Mouse (Mus musculus): ENCODE results near the gene Lysmd3.

DNA sequence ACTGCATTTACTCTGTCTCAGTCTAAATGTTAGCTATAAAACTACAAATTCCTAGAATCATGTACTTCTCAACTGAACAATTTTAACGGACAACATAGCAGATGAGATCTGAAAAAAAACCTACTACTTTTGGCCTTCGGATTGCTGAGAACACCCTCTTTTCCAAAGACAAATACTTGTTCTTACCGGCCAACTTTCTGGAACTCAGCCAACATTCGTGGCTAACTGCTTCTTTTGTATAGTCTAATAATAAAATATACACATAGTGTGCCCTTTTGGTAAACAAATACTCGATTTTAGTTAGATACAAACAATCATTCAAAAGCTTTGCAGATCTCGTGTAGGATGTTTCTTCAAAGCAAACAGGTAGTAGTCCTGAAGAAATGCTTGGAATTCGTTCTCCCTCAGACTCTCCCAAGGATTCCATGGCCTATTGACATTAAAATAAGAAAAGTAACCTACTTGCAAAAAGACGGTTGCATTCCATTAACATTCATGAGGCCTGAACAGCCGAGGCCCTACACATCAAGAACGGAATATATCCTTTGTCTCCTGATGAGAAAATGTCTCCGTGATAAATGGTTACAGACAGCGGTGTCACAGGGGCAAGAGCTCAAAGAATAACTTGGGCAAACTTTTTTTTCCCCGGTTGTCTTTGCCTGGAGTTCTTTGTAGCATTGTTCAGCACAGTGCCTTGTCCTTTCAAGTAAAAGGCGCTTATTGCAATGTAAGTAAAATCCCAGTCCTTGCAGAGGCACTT lies 1.2 kb upstream of the Lysmd3 start:
- TF ChIP-seq CTCF (conservative IDR thresholded peaks at IDR 0.05; ENCODE audit: insufficient read depth, insufficient read length, low read depth, low read length) (no peak), POLR2A (IDR thresholded peaks at IDR 0.05; ENCODE audit: low read depth, low read length) (no peak)

All from kidney, adult 2 months (tissue).